Mouse (Mus musculus) embryonic facial prominence, embryonic 14.5 days (tissue): ENCODE measurements around the gene Gcnt2. TPM values are rescaled to one million over a fixed set of nuclear protein-coding genes. Genes with fewer than 3 reads are reported as not detected.
"Not testable (repeated sequence)": the region's sequence is repeated elsewhere in the genome, so short reads cannot be mapped to it uniquely, and the experiment has no call there.

Source experiments
- ATAC-seq: fragments of 200-750 bp; cut with Nextera tagmentation; 2 replicates; pipeline ENCODE4 v1.8.0; 2017; ENCODE audit warnings: low read depth, moderate number of reproducible peaks, moderate TSS enrichment
- DNase-seq: peaks from one replicate; pipeline ENCODE4 v3.0.0-alpha.2; 2015; ENCODE audit warnings: low spot score
- H3K27ac ChIP-seq: fragments of 300-500 bp; sonication (generic); replicated peaks from 2 replicates; pipeline ENCODE4 v1.5.1; 2014; ENCODE audit warnings: low read depth, mild to moderate bottlenecking, low read length, moderate library complexity
- H3K27me3 ChIP-seq: fragments of 300-500 bp; sonication (generic); replicated peaks from 2 replicates; pipeline ENCODE4 v1.6.1; 2014; ENCODE audit warnings: low read length; ENCODE audit not compliant: control insufficient read depth, insufficient read depth
- H3K36me3 ChIP-seq: fragments of 300-500 bp; sonication (generic); 2 replicates; pipeline ENCODE4 v1.6.1; 2014; ENCODE audit warnings: low read length, mixed read lengths; ENCODE audit not compliant: control insufficient read depth, insufficient read depth
- H3K4me1 ChIP-seq: fragments of 300-500 bp; sonication (generic); 2 replicates; pipeline ENCODE4 v1.6.1; 2014; ENCODE audit warnings: antibody characterized with exemption, low read length; ENCODE audit not compliant: control insufficient read depth, insufficient read depth
- H3K4me2 ChIP-seq: fragments of 300-500 bp; sonication (generic); 2 replicates; pipeline ENCODE4 v1.6.1; 2014; ENCODE audit warnings: low read depth, mild to moderate bottlenecking, low read length, moderate library complexity, mixed read lengths
- H3K4me3 ChIP-seq: fragments of 300-500 bp; sonication (generic); 2 replicates; pipeline ENCODE4 v1.5.1; 2014; ENCODE audit warnings: low read depth, mild to moderate bottlenecking, low read length
- H3K9ac ChIP-seq: fragments of 300-500 bp; sonication (generic); 2 replicates; pipeline ENCODE4 v1.6.1; 2014; ENCODE audit warnings: low read depth, mild to moderate bottlenecking, low read length, moderate library complexity, mixed read lengths
- H3K9me3 ChIP-seq: fragments of 300-500 bp; sonication (generic); 2 replicates; pipeline ENCODE4 v1.6.1; 2016; ENCODE audit warnings: low read length; ENCODE audit not compliant: control insufficient read depth
- WGBS: fragments of 180-500 bp; shearing (Covaris S2); extraction: QIAGEN DNeasy Blood & Tissue Kit; methylation state at CpG from one replicate; pipeline ENCODE4 v1.1.7; 2014; 5-methylcytosine and 5-hydroxymethylcytosine counted together
- polyA plus RNA-seq: library from polyadenylated mRNA; unstranded; fragments of >200 nt; fragmentation: Nextera tagmentation; extraction: Ambion mirVana; gene quantifications from 2 replicates; pipeline ENCODE4 v1.2.1, GENCODE M21; 2014

Gene Gcnt2
- polyA plus RNA-seq, 1 experiment from 2014 or later: 6.2 TPM

GRCm38 (mm10) chr13:40892547-40892946 lies 33.0 kb downstream of the Gcnt2 start:
- Histone ChIP-seq H3K9me3 (no peaks in the 10 kb centered on the region), H3K4me1 (no peaks in the 10 kb centered on the region), H3K4me3 (no peak overlapping the region), H3K27ac (no peak overlapping the region), H3K36me3 (no peaks in the 10 kb centered on the region), H3K4me2 (no peak overlapping the region), H3K9ac (no peak overlapping the region), H3K27me3 (0 out of 2 replicates have a peak, but pooled peaks cover 5% of the 10 kb centered on the region)
- DNase-seq: no peak
- 79% methylated on average over 4 of the region's 4 CpGs for WGBS
- ATAC-seq: no peak

GRCm38 (mm10) chr13:40893573-40893972 lies 34.0 kb downstream of the Gcnt2 start:
- no peaks in the 10 kb centered on the region for H3K27me3 ChIP-seq
- H3K9ac ChIP-seq: no peak overlapping the region
- H3K4me2 ChIP-seq: no peak overlapping the region
- no peaks in the 10 kb centered on the region for H3K36me3 ChIP-seq
- WGBS: 54% methylated on average over 3 of the region's 3 CpGs
- ATAC-seq (no peak), DNase-seq (no peak)
- H3K4me1 ChIP-seq: no peaks in the 10 kb centered on the region
- no peak overlapping the region for H3K27ac ChIP-seq
- H3K9me3 ChIP-seq: no peaks in the 10 kb centered on the region
- H3K4me3 ChIP-seq: no peak overlapping the region

- 62% methylated on average over 12 of the region's 14 CpGs for WGBS
- not testable (repeated sequence) for ATAC-seq
Measured at GRCm38 (mm10) chr13:40898049-40898690, 38.6 kb downstream of the Gcnt2 start.

GRCm38 (mm10) chr13:40898698-40899097 lies 39.1 kb downstream of the Gcnt2 start:
- Histone ChIP-seq H3K4me2 (no peak overlapping the region), H3K4me1 (no peaks in the 10 kb centered on the region), H3K9ac (no peak overlapping the region), H3K27me3 (no peaks in the 10 kb centered on the region), H3K36me3 (no peaks in the 10 kb centered on the region), H3K27ac (no peak overlapping the region), H3K9me3 (no peaks in the 10 kb centered on the region), H3K4me3 (no peak overlapping the region)
- DNase-seq: no peak
- no peak for ATAC-seq
- WGBS: 80% methylated on average over 4 of the region's 4 CpGs

More at GRCm38 (mm10) chr13:40898049-40898690, 38.6 kb downstream of the Gcnt2 start:
- not testable (repeated sequence) for DNase-seq, H3K27ac ChIP-seq, H3K4me2 ChIP-seq, H3K27me3 ChIP-seq, H3K4me1 ChIP-seq, H3K9ac ChIP-seq, H3K36me3 ChIP-seq, H3K9me3 ChIP-seq, H3K4me3 ChIP-seq

- WGBS: 51% methylated on average over 8 of the region's 8 CpGs
- no peak overlapping the region for H3K4me2 ChIP-seq
- no peaks in the 10 kb centered on the region for H3K9me3 ChIP-seq
- no peaks in the 10 kb centered on the region for H3K27me3 ChIP-seq
- H3K36me3 ChIP-seq: no peaks in the 10 kb centered on the region
- DNase-seq (no peak), ATAC-seq (no peak)
- no peak overlapping the region for H3K27ac ChIP-seq
- H3K9ac ChIP-seq: no peak overlapping the region
- no peaks in the 10 kb centered on the region for H3K4me1 ChIP-seq
- H3K4me3 ChIP-seq: no peak overlapping the region
Measured at GRCm38 (mm10) chr13:40899349-40899993, 39.9 kb downstream of the Gcnt2 start.

GRCm38 (mm10) chr13:40899994-40900970 lies 40.7 kb downstream of the Gcnt2 start:
- H3K27me3 ChIP-seq: no peaks in the 10 kb centered on the region
- no peaks in the 10 kb centered on the region for H3K9me3 ChIP-seq
- H3K36me3 ChIP-seq: no peaks in the 10 kb centered on the region
- 46% methylated on average over 15 of the region's 15 CpGs for WGBS
- H3K27ac ChIP-seq: no peak overlapping the region
- H3K4me3 ChIP-seq: no peak overlapping the region
- H3K4me2 ChIP-seq: no peak overlapping the region
- peak; percentile 50 for DNase-seq
- peak; percentile 60 for ATAC-seq
- no peaks in the 10 kb centered on the region for H3K4me1 ChIP-seq
- H3K9ac ChIP-seq: no peak overlapping the region

GRCm38 (mm10) chr13:40901263-40901662 lies 41.7 kb downstream of the Gcnt2 start:
- 71% methylated on average over 5 of the region's 5 CpGs for WGBS
- H3K4me2 ChIP-seq: no peak overlapping the region
- H3K9me3 ChIP-seq: no peaks in the 10 kb centered on the region
- no peak for ATAC-seq
- H3K9ac ChIP-seq: no peak overlapping the region
- H3K27ac ChIP-seq: no peak overlapping the region
- no peak for DNase-seq
- H3K27me3 ChIP-seq: no peaks in the 10 kb centered on the region
- H3K36me3 ChIP-seq: no peaks in the 10 kb centered on the region
- no peak overlapping the region for H3K4me3 ChIP-seq
- H3K4me1 ChIP-seq: no peaks in the 10 kb centered on the region

GRCm38 (mm10) chr13:40901831-40902459 lies 42.4 kb downstream of the Gcnt2 start:
- Histone ChIP-seq H3K36me3 (no peaks in the 10 kb centered on the region), H3K4me2 (no peak overlapping the region), H3K27ac (no peak overlapping the region), H3K9me3 (no peaks in the 10 kb centered on the region), H3K4me3 (no peak overlapping the region), H3K9ac (no peak overlapping the region), H3K4me1 (no peaks in the 10 kb centered on the region), H3K27me3 (no peaks in the 10 kb centered on the region)
- 66% methylated on average over 12 of the region's 12 CpGs for WGBS
- no peak for DNase-seq
- ATAC-seq: no peak
